Mouse (Mus musculus) thymus, postnatal 4 days (tissue): ENCODE measurements around the gene Ano1.

Experiments used
- DNase-seq: peaks from one replicate; pipeline ENCODE4 v3.0.0; 2021

Ano1 gene

DNA sequence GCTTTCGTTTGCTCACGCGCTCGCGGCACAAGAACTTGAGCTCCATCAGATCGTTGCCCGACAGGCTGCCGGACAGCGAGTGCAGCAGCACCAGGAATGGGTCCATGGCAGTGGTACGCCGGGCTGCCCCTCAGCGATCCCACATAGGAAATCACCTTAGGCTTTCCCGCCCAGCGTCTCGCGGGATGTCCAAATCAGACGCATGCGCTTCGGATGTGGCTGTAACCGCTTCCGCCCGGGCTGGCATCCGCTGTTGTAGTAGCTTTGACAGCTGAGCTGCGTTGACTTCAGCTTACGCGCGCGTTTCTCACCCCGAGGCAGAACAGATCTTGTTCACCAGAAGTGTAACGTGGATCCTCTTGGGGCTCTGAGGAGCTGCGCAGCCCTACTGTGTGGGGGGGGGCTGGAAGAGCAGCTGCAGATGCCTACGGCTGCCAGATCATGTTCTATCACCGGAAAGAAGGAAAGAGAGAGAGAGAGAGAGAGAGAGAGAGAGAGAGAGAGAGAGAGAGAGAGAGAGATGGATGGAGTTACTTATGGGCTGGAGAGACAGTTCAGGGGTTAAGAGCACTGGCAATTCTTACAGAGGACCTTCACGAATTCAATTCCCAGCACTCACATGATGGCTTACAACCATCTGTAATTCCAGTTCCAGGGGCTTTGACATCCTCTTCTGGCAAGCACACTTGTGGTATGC is 169.3 kb downstream of the Ano1 start, which contains the start of gene Fadd:
Gene Fadd, minus strand, starts transcription at position 180 of the 697 bp plus-strand sequence.
- DNase-seq: peak; percentile 95

DNA sequence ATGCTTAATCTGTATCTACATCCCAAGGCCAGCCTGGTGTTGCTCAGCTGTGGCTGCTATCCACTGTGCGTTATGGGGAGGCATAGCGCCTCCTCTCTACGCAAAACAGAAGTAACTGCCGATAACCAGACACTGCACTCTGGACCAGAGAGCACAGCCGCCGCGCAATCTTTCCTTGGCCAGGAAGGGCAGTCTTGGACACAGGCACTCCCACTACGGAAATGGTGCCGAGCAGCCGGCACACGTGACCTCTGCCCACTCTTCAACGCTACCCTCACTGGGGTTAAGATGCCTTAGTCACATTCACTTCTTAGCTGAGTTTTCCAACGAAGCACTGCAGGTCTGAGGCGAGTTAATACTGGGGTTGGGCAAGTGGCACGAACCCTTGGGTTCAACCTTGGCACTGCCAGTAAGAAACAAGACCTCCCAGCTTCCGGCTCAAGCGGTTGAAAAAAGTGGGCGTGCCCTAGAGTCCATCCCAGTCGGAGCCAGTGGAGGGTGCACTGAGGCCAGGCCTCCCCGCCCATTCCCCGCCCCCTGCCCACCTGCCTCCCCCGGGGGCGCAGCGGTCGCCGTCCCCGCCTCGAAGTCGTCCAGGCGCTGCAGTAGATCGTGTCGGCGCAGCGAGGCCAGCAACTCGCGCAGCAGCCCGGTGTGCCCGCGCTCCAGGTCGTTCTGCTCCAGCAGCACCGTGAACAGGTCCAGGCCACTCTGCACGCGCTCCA is 170.1 kb downstream of the Ano1 start:
- peak; percentile 82 for DNase-seq

DNA sequence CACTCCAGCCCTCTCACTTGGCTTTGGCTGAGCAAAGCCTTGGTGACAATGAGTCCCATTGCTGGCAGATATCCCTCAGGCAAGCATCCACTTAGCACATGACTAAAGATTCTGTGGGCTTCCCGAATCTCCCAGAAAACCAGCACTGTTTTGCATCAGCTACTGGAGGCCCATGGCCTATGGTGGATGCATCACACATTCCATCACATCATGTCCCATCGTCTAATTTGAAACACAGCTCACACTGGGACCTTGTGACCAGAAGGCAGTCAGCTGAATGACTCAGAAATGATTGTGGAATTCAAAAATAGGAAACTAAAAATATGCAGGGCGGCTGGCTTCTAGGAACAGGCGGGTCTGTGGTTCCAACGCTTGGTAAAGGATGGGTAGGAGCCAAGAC is 173.9 kb downstream of the Ano1 start:
- DNase-seq: no peak

DNA sequence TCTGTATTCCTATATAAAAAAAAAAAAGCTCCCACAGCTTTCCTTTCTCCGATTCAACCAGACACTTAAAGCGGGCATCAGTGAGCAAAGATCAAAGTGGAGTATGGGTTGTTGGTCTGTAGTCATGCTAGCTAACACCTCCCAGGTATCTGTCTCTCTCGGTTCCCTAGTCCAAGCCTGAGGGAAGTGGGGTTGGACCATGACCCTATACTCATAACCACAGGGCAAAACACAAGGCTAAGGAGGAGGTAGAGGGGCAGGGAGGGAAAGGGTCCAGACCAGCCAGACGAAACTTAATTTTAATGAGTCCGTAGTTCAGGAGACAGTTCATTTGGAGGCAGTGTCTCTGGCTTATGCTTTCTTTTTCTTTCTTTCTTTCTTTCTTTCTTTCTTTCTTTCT is 179.5 kb downstream of the Ano1 start:
- DNase-seq: no peak

DNA sequence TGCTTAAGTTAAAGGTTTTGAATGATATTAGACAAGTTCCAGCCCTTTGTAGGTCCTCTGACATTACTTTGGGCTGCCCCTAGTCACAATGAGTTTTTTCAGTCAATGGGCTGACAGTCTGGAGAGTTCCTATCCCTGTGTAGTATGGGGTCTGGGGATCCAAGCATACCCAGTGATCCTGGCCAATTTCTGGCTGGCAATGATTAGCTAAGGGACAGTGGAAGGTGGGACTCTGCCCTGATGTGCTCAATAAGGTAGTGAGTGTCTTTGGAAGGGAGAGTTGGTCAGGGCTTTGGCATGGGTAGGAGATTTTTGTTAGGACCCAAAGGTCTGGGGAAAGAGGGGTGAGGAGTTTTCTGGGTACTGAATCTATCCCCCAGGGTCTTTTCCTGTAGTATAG is 180.2 kb downstream of the Ano1 start:
- no peak for DNase-seq

DNA sequence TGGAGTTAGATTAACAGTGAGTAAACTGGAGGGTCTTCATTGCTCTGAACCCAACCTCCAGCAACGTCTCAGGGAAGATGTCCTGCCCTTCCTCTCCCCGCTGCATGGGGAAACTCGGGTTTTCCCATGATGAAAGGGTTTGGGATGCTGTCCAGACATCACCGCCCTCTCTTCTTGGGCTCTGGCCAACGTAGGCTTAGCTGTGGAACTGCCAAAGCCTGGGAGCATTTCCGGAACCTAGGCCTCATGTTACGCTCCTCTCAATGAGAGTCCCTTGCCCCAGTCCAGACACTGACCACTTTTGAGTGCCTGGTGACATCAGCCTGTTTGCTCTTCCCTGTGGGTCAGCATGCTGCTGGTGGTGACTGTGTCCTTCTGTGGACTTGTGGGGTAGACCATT is 182.3 kb downstream of the Ano1 start:
- no peak for DNase-seq

DNA sequence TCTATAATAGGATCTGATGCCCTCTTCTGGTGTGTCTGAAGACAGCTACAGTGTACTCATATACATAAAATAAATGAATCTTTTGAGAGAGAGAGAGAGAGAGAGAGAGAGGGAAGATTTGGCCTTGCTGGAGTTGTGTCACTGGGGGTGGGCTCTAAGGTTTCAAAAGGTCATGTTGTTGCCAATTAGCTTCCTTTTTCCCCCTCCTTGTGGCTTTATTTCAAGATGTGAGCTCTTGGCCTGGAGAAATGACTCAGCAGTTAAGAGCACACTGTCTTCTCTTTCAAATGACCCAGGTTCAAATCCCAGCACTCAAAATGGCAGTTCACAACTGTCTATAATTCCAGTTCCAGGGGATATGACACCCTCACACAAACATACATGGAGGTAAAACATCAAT is 183.7 kb downstream of the Ano1 start:
- DNase-seq: no peak

DNA sequence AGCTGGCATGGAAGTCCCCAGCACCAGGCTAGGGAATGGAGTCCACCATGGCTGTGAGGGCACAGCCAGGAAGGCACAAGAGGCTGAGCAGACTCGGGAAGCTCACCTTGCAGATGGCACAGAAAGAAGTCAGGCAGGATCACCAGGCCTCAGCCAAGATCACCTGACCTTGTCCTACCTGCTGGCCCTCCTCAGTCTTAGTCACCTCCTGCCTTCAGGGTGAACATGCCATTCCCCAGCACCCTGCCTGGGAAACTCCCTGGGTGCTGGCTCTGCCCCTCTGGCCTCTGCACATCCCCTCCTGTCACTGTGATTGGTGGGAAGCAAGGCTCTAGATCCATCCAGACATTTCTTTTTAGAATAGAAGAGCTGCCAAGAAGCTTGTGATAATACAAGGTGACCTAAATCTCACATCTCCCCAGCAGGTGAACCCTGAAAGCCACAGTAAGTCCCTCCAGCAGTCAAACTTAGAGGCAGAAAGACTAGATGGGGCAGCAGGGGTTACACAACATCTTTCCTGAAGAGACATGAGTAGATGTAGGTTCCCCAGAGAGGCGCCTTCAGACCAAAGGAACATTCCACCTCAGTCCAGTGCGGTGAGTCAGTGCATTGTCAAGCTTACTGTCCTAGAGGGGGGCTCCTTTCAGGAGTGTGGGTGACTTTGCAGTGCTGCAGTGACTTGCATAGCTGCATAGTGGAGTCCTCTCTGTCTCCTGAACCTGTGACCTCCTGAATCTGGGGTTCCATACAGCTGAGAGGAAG is 184.7 kb downstream of the Ano1 start:
- no peak for DNase-seq

DNA sequence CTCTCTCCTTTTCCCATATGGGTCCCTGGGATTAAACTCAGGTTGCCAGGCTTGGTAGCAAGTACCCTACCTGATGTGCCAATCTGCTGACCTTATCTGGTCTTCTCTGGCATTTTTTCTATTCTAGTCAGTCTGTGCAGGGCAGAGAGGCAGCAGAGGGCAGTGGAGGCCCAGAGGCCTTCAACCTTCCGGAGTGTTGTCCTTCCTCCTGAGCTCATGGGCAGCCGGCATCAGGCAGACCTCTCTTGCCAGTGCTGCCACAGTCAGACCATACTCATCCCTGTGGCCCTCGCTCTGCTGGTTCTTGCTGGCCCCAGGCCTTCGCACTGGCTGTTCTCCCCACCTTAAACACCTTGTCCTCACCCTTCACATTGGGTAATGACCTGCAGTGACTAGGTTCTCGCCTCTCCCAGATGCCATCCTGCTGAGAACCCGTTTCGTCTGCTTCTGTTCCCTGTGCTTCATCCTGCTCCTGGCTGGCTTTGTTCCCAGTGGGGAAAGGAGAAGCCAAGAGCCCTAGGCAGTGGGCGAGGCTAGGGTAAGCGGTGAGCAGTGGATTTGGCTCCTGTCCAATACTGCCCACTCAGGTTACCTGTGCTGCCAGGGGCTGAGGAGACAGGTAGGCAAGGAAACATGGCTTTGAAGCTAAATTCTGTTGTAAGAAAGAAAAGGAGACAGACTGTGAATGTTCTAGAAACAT is 188.2 kb downstream of the Ano1 start:
- DNase-seq: no peak

DNA sequence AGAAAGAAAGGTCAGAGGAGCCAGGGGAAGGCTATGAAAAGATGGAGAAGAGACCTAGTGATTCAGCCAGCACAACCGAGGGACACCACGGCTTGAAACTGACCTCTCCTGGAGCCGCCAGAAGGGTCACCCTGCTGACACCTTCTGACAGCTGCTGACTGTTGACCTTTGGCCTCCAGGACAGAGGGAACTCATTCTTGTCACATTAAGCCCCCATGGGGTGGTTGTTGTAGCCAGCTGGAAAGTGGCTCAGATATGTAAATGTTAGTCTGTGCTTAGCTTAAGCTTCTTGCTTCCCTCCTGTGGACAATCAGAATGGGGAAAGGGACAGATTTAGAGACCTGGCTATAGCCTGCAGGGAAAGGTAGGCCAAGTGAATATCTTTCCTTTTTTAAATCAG is 189.8 kb downstream of the Ano1 start:
- DNase-seq: no peak

DNA sequence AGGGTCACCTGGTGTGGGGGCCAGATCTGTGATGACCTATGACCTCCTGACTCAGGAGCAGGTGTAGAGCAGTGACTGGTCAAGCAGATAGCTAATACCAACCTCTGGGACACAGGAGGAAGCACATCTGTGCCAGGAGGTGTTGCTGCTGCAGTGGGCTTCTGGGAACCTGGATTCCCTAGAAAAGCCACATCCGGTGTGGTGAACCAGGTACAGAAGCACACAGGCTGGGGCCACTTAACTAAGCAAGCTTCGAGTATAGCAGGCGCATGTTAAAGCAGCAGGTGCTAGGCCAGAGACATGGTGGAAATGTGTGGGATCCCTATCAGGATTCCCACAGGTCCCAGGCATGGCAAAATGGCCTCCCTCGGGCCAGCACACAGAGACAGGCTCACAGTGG is 191.2 kb downstream of the Ano1 start:
- peak; percentile 56 for DNase-seq

DNA sequence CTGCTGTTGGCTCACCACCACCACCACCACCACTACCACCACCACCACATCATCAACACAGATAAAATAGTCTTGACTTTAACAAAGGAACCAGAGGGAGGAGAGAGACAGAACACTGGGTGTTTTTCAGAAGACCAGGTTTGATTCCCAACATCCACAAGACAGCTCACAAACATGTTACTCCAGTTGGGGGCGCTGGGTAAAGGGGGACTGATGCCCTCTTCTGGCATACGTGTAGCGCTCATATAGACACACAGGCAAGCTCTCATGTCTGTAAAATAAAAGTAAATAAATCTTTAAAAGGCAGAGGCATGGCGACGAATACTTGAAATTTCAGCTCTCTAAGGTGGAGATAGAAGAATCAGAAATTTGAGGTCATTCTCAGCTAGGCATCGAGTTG is 193.2 kb downstream of the Ano1 start:
- peak; percentile 56 for DNase-seq

DNA sequence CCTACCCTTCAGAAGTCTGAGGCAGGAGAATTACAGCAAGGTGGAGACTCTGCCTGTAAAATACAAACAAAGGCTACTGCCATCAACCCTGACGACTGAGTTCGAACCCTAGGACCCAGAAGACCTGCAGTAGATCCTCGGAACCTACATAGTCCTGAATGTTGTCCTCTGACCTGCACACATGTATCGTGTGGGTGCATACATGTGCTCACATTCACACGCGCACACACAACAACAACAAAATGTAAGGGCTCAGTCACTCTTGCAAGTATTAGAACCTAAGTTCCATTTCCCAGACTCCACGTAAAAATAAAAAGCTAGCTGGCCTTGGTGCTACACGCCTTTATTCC is 197.7 kb downstream of the Ano1 start:
- no peak for DNase-seq

DNA sequence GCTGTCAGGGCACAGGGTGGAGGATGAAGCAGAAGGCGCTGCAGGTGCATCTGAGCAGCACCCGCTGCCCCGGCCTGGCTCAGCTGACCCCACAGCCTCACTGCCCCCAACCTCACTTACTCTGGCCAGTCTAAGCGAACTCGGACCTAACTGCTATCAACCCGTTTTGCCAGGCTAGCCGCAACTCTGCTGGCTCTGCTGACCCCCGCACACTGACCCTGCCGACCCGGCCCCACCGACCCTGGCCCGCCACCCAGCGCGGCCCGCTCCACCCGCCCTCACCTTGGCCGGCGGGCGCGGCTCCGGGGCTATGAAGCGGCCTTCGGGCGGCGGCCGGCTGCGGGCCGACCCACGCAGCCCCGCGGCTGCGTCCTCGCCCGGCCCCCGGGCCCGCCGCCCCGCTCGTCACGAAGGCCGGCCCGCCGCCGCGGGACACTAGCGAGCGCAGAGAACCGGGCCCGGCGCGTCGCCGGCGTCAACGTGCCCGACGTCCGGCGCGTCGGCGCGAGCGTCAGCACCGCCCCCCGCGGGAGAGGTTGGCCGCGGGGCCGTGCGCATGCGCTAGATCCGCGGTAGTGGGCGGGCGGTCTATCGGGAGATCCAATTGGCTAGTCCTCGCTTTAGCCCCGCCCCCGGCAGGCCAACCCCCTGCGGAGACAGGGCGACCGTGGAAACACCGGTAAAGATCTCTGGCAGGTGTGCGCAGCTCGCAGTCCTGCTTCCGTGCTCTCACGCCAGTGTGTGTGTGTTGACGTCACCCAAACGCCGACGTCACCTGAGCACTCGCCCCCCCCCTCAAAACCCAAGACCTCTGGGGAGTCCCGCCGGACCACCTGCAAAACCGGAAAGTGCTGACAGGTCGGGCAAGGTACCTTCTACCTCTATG is 198.3 kb downstream of the Ano1 start, which contains the start of gene Ppfia1:
Gene Ppfia1, minus strand, starts transcription at position 493 of the 886 bp plus-strand sequence.
- DNase-seq: peak; percentile 100

DNA sequence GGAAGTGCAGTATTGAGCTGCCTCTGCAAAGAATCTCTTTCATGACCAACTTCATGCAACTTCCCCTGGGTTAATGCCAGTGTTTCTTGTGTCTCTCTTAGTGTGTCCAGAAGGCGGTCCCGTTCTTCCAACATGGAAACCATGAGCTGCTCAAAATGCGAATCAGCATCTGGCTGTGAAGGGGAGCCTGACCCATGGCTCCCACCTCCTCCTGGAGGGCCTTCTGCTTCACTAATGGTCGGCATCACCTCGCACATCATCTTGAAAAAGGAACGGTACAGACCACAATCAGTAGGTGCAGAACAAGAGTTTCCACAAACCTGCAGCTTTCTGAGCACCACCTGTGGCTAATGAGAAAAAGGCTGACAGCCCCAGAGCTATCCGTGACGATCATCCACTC is 199.5 kb downstream of the Ano1 start:
- DNase-seq: no peak

DNA sequence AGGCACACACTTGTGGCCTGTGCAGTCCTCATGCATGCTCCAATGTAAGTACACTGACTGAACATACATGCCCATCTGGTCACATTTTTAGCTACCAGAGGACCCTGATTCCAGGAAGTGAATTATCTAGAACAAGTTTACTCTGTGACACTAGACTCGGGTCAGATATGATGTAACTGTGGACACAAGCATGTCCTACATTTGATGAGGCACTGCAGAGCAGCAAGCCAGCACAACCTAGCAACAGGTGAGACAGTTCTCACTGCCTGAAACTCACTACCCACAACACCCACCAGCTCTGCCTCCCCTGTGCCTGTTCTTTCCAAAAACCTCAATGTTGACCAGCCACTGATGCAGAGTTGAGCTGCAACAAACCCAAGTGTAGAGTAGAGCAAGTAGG is 201.0 kb downstream of the Ano1 start:
- no peak for DNase-seq

DNA sequence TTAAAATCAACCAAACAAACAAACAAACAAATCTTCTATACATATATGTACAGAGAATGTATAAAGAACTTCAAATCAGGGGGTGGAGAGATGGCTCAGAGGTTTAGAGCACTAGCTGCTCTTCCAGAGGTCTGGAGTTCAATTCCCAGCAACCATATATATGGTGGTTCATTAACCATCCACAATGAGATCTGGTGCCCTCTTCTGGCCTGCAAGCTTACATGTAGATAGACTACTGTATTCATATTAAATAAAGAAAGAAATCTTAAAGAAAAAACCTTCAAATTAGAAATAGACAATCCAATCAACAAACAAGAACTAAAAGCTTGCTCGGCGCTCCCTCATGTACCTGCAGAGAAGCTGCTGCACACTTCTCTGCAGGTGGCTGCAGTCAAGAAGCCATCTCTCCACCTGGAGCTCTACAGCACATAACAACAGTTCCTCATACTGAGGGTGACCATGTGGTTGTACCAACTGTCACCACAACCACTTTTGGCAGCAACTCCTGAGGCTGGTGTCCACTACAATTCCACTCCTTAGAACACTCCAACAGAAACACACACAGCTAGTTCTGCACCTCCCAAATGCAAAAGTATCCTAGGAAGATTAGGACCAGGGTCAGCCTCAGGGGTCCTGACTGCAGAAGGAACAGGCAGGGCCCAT is 201.7 kb downstream of the Ano1 start:
- peak; percentile 47 for DNase-seq

DNA sequence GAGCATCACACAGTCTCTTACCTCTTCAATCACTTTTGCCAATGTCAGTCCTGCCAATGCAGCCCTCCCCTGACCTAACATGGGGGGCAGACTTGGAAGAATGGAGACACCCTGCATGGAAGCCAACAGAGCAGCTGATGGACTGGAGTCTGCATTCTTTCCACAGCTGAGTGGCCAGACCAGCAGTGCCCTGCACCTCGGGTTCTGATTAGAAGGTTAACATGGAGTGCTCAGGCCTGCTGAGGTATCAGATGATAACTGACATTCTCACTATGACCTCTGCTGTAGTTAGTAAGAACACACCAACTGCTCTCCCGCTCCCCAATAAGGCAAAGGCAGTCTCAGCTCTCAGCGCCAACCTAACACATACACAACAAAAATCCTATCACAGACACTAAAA is 206.5 kb downstream of the Ano1 start:
- no peak for DNase-seq

DNA sequence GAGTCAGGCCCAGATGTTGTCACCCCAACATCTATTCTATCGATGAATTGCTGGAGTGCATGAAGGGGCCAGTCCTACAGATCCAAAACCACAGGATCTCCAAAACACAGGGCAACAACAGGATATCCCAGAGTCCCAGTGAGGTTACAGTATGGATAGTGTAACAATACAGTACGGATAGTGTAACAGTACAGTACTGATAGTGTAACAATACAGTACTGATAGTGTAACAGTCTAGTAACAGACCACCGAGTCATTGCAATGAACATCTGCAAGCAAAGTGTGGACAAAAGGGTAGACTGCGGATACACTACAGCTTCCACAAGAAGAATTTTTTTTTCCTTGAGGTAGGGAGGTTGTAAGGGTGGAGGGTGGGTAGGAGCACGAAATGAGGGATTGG is 210.4 kb downstream of the Ano1 start:
- no peak for DNase-seq

DNA sequence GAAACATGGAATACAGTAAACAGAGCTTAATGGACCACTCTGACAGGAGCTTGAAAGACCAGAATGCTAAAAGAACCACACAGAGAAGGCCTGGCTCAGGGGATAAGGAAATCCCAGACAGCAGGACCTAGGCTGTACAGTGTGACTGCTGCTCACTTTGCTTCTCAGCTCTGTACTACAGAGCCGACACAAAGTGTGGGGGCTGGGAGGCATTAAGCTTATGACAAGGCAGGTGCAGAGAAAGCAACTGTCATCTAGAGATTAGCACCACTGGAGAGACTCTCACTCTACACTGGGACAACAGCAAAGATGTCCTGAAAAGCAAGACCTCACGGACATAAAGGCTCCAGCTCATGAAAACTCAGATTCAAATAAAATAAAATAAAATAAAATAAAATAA is 212.6 kb downstream of the Ano1 start:
- peak; percentile 73 for DNase-seq
